Mouse (Mus musculus) E14TG2a.4 (cell line): ENCODE measurements around the gene Pid1.

Experiments
- CTCF ChIP-seq: conservative IDR thresholded peaks from 2 replicates; pipeline ENCODE4 v1.5.1; 2014; ENCODE audit warnings: low read length
- NANOG ChIP-seq: IDR thresholded peaks from 2 replicates; pipeline ENCODE4 v1.6.1; 2014; ENCODE audit warnings: borderline replicate concordance, low read length, mixed read lengths

DNA sequence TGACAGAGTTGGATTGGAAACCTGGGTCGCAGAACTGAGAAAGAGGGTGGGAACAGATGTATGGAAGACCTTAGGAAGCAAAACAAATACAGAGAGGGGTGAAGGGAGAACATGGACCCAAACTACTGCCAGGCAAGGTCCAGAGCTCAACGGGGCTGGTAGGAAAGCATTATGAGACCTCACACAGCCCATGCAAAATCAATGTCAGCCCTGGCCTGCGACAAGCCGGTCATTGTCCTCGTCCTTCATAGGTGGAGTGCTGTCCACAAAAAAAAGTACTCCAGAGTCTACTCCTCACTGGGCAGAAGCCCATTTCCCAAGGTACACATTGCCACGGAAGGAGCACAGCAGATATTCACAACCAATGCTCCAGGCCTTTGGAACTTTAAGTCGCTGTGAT is 78.4 kb downstream of the Pid1 start:
- TF ChIP-seq CTCF (no peak), NANOG (no peak)
